9 mouse cellular contexts compared by ENCODE assay signal in genomic region chr13:57549743-57550142, GRCm38 (mm10).
DNase-seq lines count a peak whose midpoint lies in the region; ATAC-seq and TF ChIP-seq lines count a peak whose summit lies in the region.
"Had no signal": no experiment of that assay in that cellular context is flagged by ENCODE, and none has a peak within 500 bp of the region (broad histone marks: within the 10 kb centered on the region; RNA-seq: fewer than 3 reads in every experiment).

No protein-coding gene starts in this region.

- H3K4me2 ChIP-seq in forebrain, embryonic 12.5 days = no peak overlapping the region
- no peak overlapping the region for H3K4me2 ChIP-seq in liver, postnatal 0 days (ENCODE audit: low read depth, low read length)
- no peak overlapping the region for H3K4me2 ChIP-seq in liver, embryonic 12.5 days
- no peak overlapping the region for H3K4me2 ChIP-seq in forebrain, postnatal 0 days (ENCODE audit: low read depth)
- H3K4me2 ChIP-seq in neural tube, embryonic 15.5 days = no peak overlapping the region
- H3K4me2 ChIP-seq: midbrain, embryonic 12.5 days had no signal

- DNase-seq in forebrain, embryonic 10.5 days (ENCODE audit: extremely low spot score, low spot score) = peak; percentile 43
- no peak for DNase-seq in liver, postnatal 0 days
- DNase-seq in forebrain, postnatal 0 days = no peak
- DNase-seq in spleen, adult 18-20 months = no peak
- no peak for DNase-seq in adrenal gland, adult 18-20 months (ENCODE audit: low spot score in 2 of 2)

- H3K9me3 ChIP-seq in forebrain, embryonic 10.5 days = no peaks in the 10 kb centered on the region
- H3K9me3 ChIP-seq in forebrain, embryonic 12.5 days = no peaks in the 10 kb centered on the region
- no peaks in the 10 kb centered on the region for H3K9me3 ChIP-seq in liver, postnatal 0 days (ENCODE audit: low read length)
- H3K9me3 ChIP-seq in liver, embryonic 12.5 days (replicated peaks) = no peaks in the 10 kb centered on the region
- H3K9me3 ChIP-seq in forebrain, postnatal 0 days (ENCODE audit: low read length) = no peaks in the 10 kb centered on the region
- H3K9me3 ChIP-seq in neural tube, embryonic 15.5 days (replicated peaks) = no peaks in the 10 kb centered on the region
- H3K9me3 ChIP-seq: midbrain, embryonic 12.5 days had no signal

- no peaks in the 10 kb centered on the region for H3K27me3 ChIP-seq in forebrain, embryonic 10.5 days (ENCODE audit: poor library complexity, severe bottlenecking)
- H3K27me3 ChIP-seq in forebrain, embryonic 12.5 days = no peaks in the 10 kb centered on the region
- H3K27me3 ChIP-seq in liver, postnatal 0 days (ENCODE audit: insufficient read depth, low read length) = no peaks in the 10 kb centered on the region
- 0 out of 2 replicates have a peak, but pooled peaks cover 13% of the 10 kb centered on the region for H3K27me3 ChIP-seq in liver, embryonic 12.5 days (replicated peaks)
- no peaks in the 10 kb centered on the region for H3K27me3 ChIP-seq in forebrain, postnatal 0 days (ENCODE audit: insufficient read depth, low read length)
- H3K27me3 ChIP-seq in neural tube, embryonic 15.5 days (replicated peaks) = no peaks in the 10 kb centered on the region
- H3K27me3 ChIP-seq: midbrain, embryonic 12.5 days had no signal

- TF ChIP-seq CTCF in liver, postnatal 0 days (IDR thresholded peaks at IDR 0.05; ENCODE audit: low read depth) = peak; percentile 55
- peak; percentile 71 for TF ChIP-seq CTCF in forebrain, postnatal 0 days (IDR thresholded peaks at IDR 0.05; ENCODE audit: low read depth)

- H3K27ac ChIP-seq in forebrain, embryonic 10.5 days = no peak overlapping the region
- H3K27ac ChIP-seq in forebrain, embryonic 12.5 days = no peak overlapping the region
- no peak overlapping the region for H3K27ac ChIP-seq in liver, postnatal 0 days (ENCODE audit: low read depth)
- H3K27ac ChIP-seq in liver, embryonic 12.5 days = no peak overlapping the region
- H3K27ac ChIP-seq in forebrain, postnatal 0 days (ENCODE audit: low read depth, low read length) = no peak overlapping the region
- H3K27ac ChIP-seq in neural tube, embryonic 15.5 days (replicated peaks) = no peak overlapping the region
- H3K27ac ChIP-seq: midbrain, embryonic 12.5 days had no signal

- TF ChIP-seq EP300 in liver, postnatal 0 days (IDR thresholded peaks at IDR 0.05; ENCODE audit: low read depth) = no peak

- WGBS in forebrain, embryonic 10.5 days = 23% methylated on average over 5 of the region's 5 CpGs
- 19% methylated on average over 5 of the region's 5 CpGs for WGBS in forebrain, embryonic 12.5 days
- 35% methylated on average over 5 of the region's 5 CpGs for WGBS in liver, postnatal 0 days (ENCODE audit: insufficient replicate concordance)
- WGBS in liver, embryonic 12.5 days (ENCODE audit: insufficient replicate concordance) = 32% methylated on average over 5 of the region's 5 CpGs
- WGBS in forebrain, postnatal 0 days = 22% methylated on average over 5 of the region's 5 CpGs
- WGBS in neural tube, embryonic 15.5 days = 34% methylated on average over 5 of the region's 5 CpGs

- no peak overlapping the region for H3K9ac ChIP-seq in forebrain, embryonic 12.5 days
- H3K9ac ChIP-seq in liver, postnatal 0 days (replicated peaks) = no peak overlapping the region
- H3K9ac ChIP-seq in liver, embryonic 12.5 days = no peak overlapping the region
- H3K9ac ChIP-seq in forebrain, postnatal 0 days = no peak overlapping the region
- no peak overlapping the region for H3K9ac ChIP-seq in neural tube, embryonic 15.5 days (replicated peaks)
- H3K9ac ChIP-seq: midbrain, embryonic 12.5 days had no signal

- no peak overlapping the region for H3K4me3 ChIP-seq in forebrain, embryonic 10.5 days
- no peak overlapping the region for H3K4me3 ChIP-seq in forebrain, embryonic 12.5 days (replicated peaks)
- H3K4me3 ChIP-seq in liver, postnatal 0 days (ENCODE audit: low read depth, low read length) = no peak overlapping the region
- H3K4me3 ChIP-seq in liver, embryonic 12.5 days = no peak overlapping the region
- H3K4me3 ChIP-seq in forebrain, postnatal 0 days (ENCODE audit: low read depth, low read length) = no peak overlapping the region
- no peak overlapping the region for H3K4me3 ChIP-seq in neural tube, embryonic 15.5 days (replicated peaks)
- H3K4me3 ChIP-seq: midbrain, embryonic 12.5 days had no signal

- no peak for ATAC-seq in forebrain, embryonic 12.5 days (ENCODE audit: low FRiP score)
- no peak for ATAC-seq in liver, postnatal 0 days
- ATAC-seq in liver, embryonic 12.5 days = no peak
- 0 out of 2 replicates have a peak, but pooled peaks have one; percentile 16 for ATAC-seq in forebrain, postnatal 0 days
- 0 out of 2 replicates have a peak, but pooled peaks have one; percentile 35 for ATAC-seq in neural tube, embryonic 15.5 days (ENCODE audit: low FRiP score)

- peaks cover 14% of the 10 kb centered on the region for H3K4me1 ChIP-seq in forebrain, embryonic 10.5 days
- H3K4me1 ChIP-seq in forebrain, embryonic 12.5 days = 0 out of 2 replicates have a peak, but pooled peaks cover 3% of the 10 kb centered on the region
- H3K4me1 ChIP-seq in liver, postnatal 0 days (ENCODE audit: insufficient read depth) = no peaks in the 10 kb centered on the region
- H3K4me1 ChIP-seq in liver, embryonic 12.5 days = no peaks in the 10 kb centered on the region
- no peaks in the 10 kb centered on the region for H3K4me1 ChIP-seq in forebrain, postnatal 0 days (ENCODE audit: insufficient read depth)
- peaks cover 10% of the 10 kb centered on the region for H3K4me1 ChIP-seq in neural tube, embryonic 15.5 days

- no peaks in the 10 kb centered on the region for H3K36me3 ChIP-seq in forebrain, embryonic 10.5 days (replicated peaks)
- no peaks in the 10 kb centered on the region for H3K36me3 ChIP-seq in forebrain, embryonic 12.5 days (replicated peaks)
- no peaks in the 10 kb centered on the region for H3K36me3 ChIP-seq in liver, postnatal 0 days (replicated peaks; ENCODE audit: insufficient read depth, low read length)
- no peaks in the 10 kb centered on the region for H3K36me3 ChIP-seq in liver, embryonic 12.5 days
- H3K36me3 ChIP-seq in forebrain, postnatal 0 days (ENCODE audit: insufficient read depth) = no peaks in the 10 kb centered on the region
- H3K36me3 ChIP-seq in neural tube, embryonic 15.5 days = no peaks in the 10 kb centered on the region
- H3K36me3 ChIP-seq: midbrain, embryonic 12.5 days had no signal

Comparison
In these comparisons a context has a peak if more than half of its experiments do, and no peak if none do; other contexts are left out.
1. ATAC-seq: peak in forebrain, postnatal 0 days (single experiment) and neural tube, embryonic 15.5 days (single experiment); none in forebrain, embryonic 12.5 days (single experiment), liver, postnatal 0 days (single experiment) and liver, embryonic 12.5 days (single experiment).